Mouse (Mus musculus) heart, postnatal 14 days (tissue): ENCODE measurements at regions not wholly inside any gene's neighbourhood (a gene's known extent, or its start where the extent isn't known, plus 50 kb on each side); places are given as distances from the start of the nearest gene placed in this dataset.

Experiments used
- DNase-seq, 2 experiments: peaks; one replicate each; pipeline ENCODE4 v3.0.0; 2021 to 2022
- intact Hi-C: fragments of 180-260 bp; cut with DNase I; formaldehyde crosslinking; loops from one replicate; pipeline ENCODE4 v1.15.1; 2025

- no peak for DNase-seq
- intact Hi-C loops = no loop called here
Observed at GRCm38 (mm10) chr13:111997980-111998945, 189.5 kb upstream of the Map3k1 start.

GRCm38 (mm10) chr13:111999647-112000292 lies 191.0 kb upstream of the Map3k1 start:
- no peak for DNase-seq
- intact Hi-C loops = no loop called here

- intact Hi-C loops = no loop called here
- DNase-seq = no peak
Observed at GRCm38 (mm10) chr13:112000293-112000665, 191.5 kb upstream of the Map3k1 start.

GRCm38 (mm10) chr13:112000696-112001095 lies 191.9 kb upstream of the Map3k1 start:
- DNase-seq = no peak
- intact Hi-C loops = no loop called here

- intact Hi-C loops = loop anchor here (1.0 kb wide), 1 partner anchor 21 kb away; no protein-coding TSS in a partner anchor
- DNase-seq = peak; percentile 41 to 44
Observed at GRCm38 (mm10) chr13:112001155-112002025, 192.6 kb upstream of the Map3k1 start.

- intact Hi-C loops = loop anchor here (1.0 kb wide), 1 partner anchor 19 kb away; no protein-coding TSS in a partner anchor
- peak; percentile 24 to 48 for DNase-seq
Observed at GRCm38 (mm10) chr13:112002661-112003347, 194.0 kb upstream of the Map3k1 start.

GRCm38 (mm10) chr13:112003445-112003844 lies 194.7 kb upstream of the Map3k1 start:
- intact Hi-C loops = no loop called here
- no peak for DNase-seq

- intact Hi-C loops = no loop called here
- DNase-seq = no peak
Observed at GRCm38 (mm10) chr13:112004126-112004525, 195.3 kb upstream of the Map3k1 start.

GRCm38 (mm10) chr13:112005421-112005820 lies 196.6 kb upstream of the Map3k1 start:
- no peak for DNase-seq
- intact Hi-C loops = no loop called here

GRCm38 (mm10) chr13:112008806-112009205 lies 200.0 kb upstream of the Map3k1 start:
- intact Hi-C loops = no loop called here

GRCm38 (mm10) chr13:112009288-112009687 lies 200.5 kb upstream of the Map3k1 start:
- intact Hi-C loops = no loop called here
- no peak for DNase-seq

More at GRCm38 (mm10) chr13:112008806-112009205, 200.0 kb upstream of the Map3k1 start:
- no peak for DNase-seq

GRCm38 (mm10) chr13:112010464-112010863 lies 201.7 kb upstream of the Map3k1 start:
- intact Hi-C loops = no loop called here
- no peak for DNase-seq

GRCm38 (mm10) chr13:112012640-112013039 lies 203.8 kb upstream of the Map3k1 start:
- intact Hi-C loops = no loop called here
- no peak for DNase-seq

- no peak for DNase-seq
- intact Hi-C loops = no loop called here
Observed at GRCm38 (mm10) chr13:112015083-112015482, 206.3 kb upstream of the Map3k1 start.

- DNase-seq = no peak
- intact Hi-C loops = no loop called here
Observed at GRCm38 (mm10) chr13:112016280-112016679, 207.5 kb upstream of the Map3k1 start.

- no peak for DNase-seq
- intact Hi-C loops = no loop called here
Observed at GRCm38 (mm10) chr13:112018497-112019281, 209.9 kb upstream of the Map3k1 start.

GRCm38 (mm10) chr13:112019575-112019974 lies 210.8 kb upstream of the Map3k1 start:
- intact Hi-C loops = no loop called here
- no peak for DNase-seq

- DNase-seq = peak in 1 of 2 experiments; percentile 17
- intact Hi-C loops = no loop called here
Observed at GRCm38 (mm10) chr13:112023171-112023570, 214.4 kb upstream of the Map3k1 start.
